14 mouse cellular contexts compared by ENCODE assay signal in the genomic region with DNA sequence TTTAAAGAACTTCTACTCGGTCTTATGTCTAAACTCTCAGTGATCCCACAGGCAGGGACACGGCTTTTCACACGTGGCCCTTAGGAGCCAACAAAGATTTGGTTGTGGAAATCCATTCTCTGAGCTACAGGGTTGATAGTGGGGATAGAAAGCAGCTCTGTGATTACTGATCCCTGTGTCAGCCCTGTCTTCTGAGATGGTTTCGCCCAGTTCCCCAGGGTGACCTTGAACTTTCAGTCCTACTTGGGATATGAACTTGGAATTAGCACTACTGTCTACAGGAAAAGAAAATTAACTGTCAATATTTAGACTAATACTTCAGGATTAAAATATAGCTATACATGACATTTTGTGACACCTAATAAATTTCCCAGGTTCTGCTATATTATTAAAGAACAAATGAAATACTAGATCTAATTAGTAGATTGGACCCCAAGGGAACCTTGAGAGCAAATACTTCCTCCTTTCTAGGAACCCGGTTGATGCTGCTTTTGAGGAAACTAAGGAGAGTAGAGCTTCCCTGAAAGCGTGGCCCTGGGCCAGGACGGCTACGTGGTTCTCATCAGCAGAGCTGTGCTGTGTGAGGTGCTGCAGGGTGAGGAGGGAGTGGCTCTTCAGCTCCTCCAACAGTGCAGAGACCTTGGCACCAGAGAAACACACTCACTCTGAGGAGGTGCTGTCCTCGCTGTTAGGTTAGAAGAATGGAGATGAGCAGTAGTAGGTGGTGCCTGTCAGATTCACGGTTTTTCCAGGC. TPM values are rescaled to one million over a fixed set of nuclear protein-coding genes. Genes with fewer than 3 reads are reported as not detected.
DNase-seq lines count a peak whose midpoint lies in the region; ATAC-seq and TF ChIP-seq lines count a peak whose summit lies in the region.
"Had no signal": no experiment of that assay in that cellular context is flagged by ENCODE, and none has a peak within 500 bp of the region (broad histone marks: within the 10 kb centered on the region; RNA-seq: fewer than 3 reads in every experiment).

No protein-coding gene starts in this region.

- ATAC-seq in stomach, postnatal 0 days (ENCODE audit: low FRiP score, low TSS enrichment): 0 out of 2 replicates have a peak, but pooled peaks have one; percentile 56
- no peak for ATAC-seq in midbrain, embryonic 16.5 days

- no peak overlapping the region for H3K4me2 ChIP-seq in stomach, postnatal 0 days (replicated peaks; ENCODE audit: low read depth)
- H3K4me2 ChIP-seq in midbrain, embryonic 16.5 days (ENCODE audit: low read length): no peak overlapping the region
- H3K4me2 ChIP-seq: hindbrain, embryonic 13.5 days; limb, embryonic 15.5 days had no signal

- no peak overlapping the region for H3K9ac ChIP-seq in stomach, postnatal 0 days (ENCODE audit: low read length)
- no peak overlapping the region for H3K9ac ChIP-seq in midbrain, embryonic 16.5 days (ENCODE audit: low read depth, low read length)
- H3K9ac ChIP-seq: hindbrain, embryonic 13.5 days; limb, embryonic 15.5 days had no signal

- no peak overlapping the region for H3K27ac ChIP-seq in stomach, postnatal 0 days (replicated peaks)
- no peak overlapping the region for H3K27ac ChIP-seq in midbrain, embryonic 16.5 days (ENCODE audit: low read length)
- H3K27ac ChIP-seq: hindbrain, embryonic 13.5 days; limb, embryonic 15.5 days had no signal

- H3K27me3 ChIP-seq in stomach, postnatal 0 days (ENCODE audit: control insufficient read depth, insufficient read depth, low read length): no peaks in the 10 kb centered on the region
- no peaks in the 10 kb centered on the region for H3K27me3 ChIP-seq in midbrain, embryonic 16.5 days (ENCODE audit: control insufficient read depth, insufficient read depth, low read depth, low read length)
- H3K27me3 ChIP-seq: hindbrain, embryonic 13.5 days; limb, embryonic 15.5 days had no signal

- TF ChIP-seq EP300 in stomach, postnatal 0 days (optimal IDR thresholded peaks at IDR 0.05): no peak

- 61% methylated on average over 10 of the region's 10 CpGs for WGBS in stomach, postnatal 0 days
- WGBS in midbrain, embryonic 16.5 days: 80% methylated on average over 10 of the region's 10 CpGs

- TF ChIP-seq CTCF in stomach, postnatal 0 days (IDR thresholded peaks at IDR 0.05; ENCODE audit: low read depth): no peak

- H3K9me3 ChIP-seq in stomach, postnatal 0 days (ENCODE audit: control insufficient read depth, low read length): no peaks in the 10 kb centered on the region
- no peaks in the 10 kb centered on the region for H3K9me3 ChIP-seq in midbrain, embryonic 16.5 days (replicated peaks; ENCODE audit: control insufficient read depth, low read length, poor library complexity, severe bottlenecking)
- H3K9me3 ChIP-seq: hindbrain, embryonic 13.5 days; limb, embryonic 15.5 days had no signal

- DNase-seq in heart, adult 11 months: peak; percentile 87
- no peak for DNase-seq in heart, adult 9 months (ENCODE audit: low spot score in 2 of 2)
- peak; percentile 23 for DNase-seq in ovary, postnatal 36 days (ENCODE audit: low spot score)
- DNase-seq in ovary, adult 18-20 months (ENCODE audit: low spot score): no peak
- peak; percentile 67 for DNase-seq in brain, adult 2 months (ENCODE audit: low read depth, low spot score)
- peak; percentile 37 for DNase-seq in stomach, postnatal 0 days (ENCODE audit: low spot score)
- DNase-seq in layer of hippocampus, postnatal 14 days (ENCODE audit: low spot score in 2 of 2): no peak
- DNase-seq: cerebellum, adult 9-10 months; kidney, adult 9 months; lung, adult 2 months; thymus, postnatal 25 days had no signal

- no peaks in the 10 kb centered on the region for H3K36me3 ChIP-seq in stomach, postnatal 0 days (ENCODE audit: control insufficient read depth, insufficient read depth, low read length)
- H3K36me3 ChIP-seq in midbrain, embryonic 16.5 days (ENCODE audit: control insufficient read depth, insufficient read depth, low read length): no peaks in the 10 kb centered on the region
- H3K36me3 ChIP-seq: limb, embryonic 15.5 days had no signal

- no peaks in the 10 kb centered on the region for H3K4me1 ChIP-seq in stomach, postnatal 0 days (replicated peaks; ENCODE audit: control insufficient read depth, insufficient read depth)
- no peaks in the 10 kb centered on the region for H3K4me1 ChIP-seq in midbrain, embryonic 16.5 days (ENCODE audit: control insufficient read depth, insufficient read depth, low read length)
- H3K4me1 ChIP-seq: limb, embryonic 15.5 days had no signal

- no peak overlapping the region for H3K4me3 ChIP-seq in stomach, postnatal 0 days (ENCODE audit: low read depth, low read length)
- H3K4me3 ChIP-seq in midbrain, embryonic 16.5 days (ENCODE audit: low read depth, low read length): no peak overlapping the region
- H3K4me3 ChIP-seq: hindbrain, embryonic 13.5 days; limb, embryonic 15.5 days had no signal

RNA-seq across cellular contexts. Expression of gene Ramac, which starts 10.2 kb away (rescaled TPM):
- 128 and 134 TPM in 2 replicates for polyA plus RNA-seq in stomach, postnatal 0 days (2015; fragmentation: Nextera tagmentation; extraction: Ambion mirVana)
- total RNA-seq in layer of hippocampus, postnatal 14 days (2021): 10 to 100 TPM; 63.1 to 64.2 TPM
- polyA plus RNA-seq in midbrain, embryonic 16.5 days (2015; fragmentation: Nextera tagmentation; extraction: Ambion mirVana): 165 and 169 TPM in 2 replicates

RNA-seq across cellular contexts. Expression of gene 3110040N11Rik, which starts 16.3 kb away (rescaled TPM):
- polyA plus RNA-seq in stomach, postnatal 0 days (2015; fragmentation: Nextera tagmentation; extraction: Ambion mirVana): 46.2 and 46.7 TPM in 2 replicates
- total RNA-seq in layer of hippocampus, postnatal 14 days (2021): 10 to 100 TPM; 27.5 to 29.4 TPM
- polyA plus RNA-seq in midbrain, embryonic 16.5 days (2015; fragmentation: Nextera tagmentation; extraction: Ambion mirVana): 53.2 and 58.7 TPM in 2 replicates

RNA-seq across cellular contexts. Expression of gene Btbd1, which starts 56.3 kb away (rescaled TPM):
- 37.9 and 40.6 TPM in 2 replicates for polyA plus RNA-seq in stomach, postnatal 0 days (2015; fragmentation: Nextera tagmentation; extraction: Ambion mirVana)
- 100 to 1,000 TPM; 108 to 112 TPM for total RNA-seq in layer of hippocampus, postnatal 14 days (2021)
- 89.1 and 98.2 TPM in 2 replicates for polyA plus RNA-seq in midbrain, embryonic 16.5 days (2015; fragmentation: Nextera tagmentation; extraction: Ambion mirVana)

Comparison
In these comparisons a context has a peak if more than half of its experiments do, and no peak if none do; other contexts are left out.
1. DNase-seq: peak in heart, adult 11 months (single experiment), ovary, postnatal 36 days (single experiment), brain, adult 2 months (single experiment) and stomach, postnatal 0 days (single experiment); none in heart, adult 9 months (0 of 2), ovary, adult 18-20 months (single experiment) and layer of hippocampus, postnatal 14 days (0 of 2).